Mouse (Mus musculus) retina, embryonic 14.5 days (tissue): ENCODE measurements at regions not wholly inside any gene's neighbourhood (a gene's known extent, or its start where the extent isn't known, plus 50 kb on each side); places are given as distances from the start of the nearest gene placed in this dataset.

Source experiments
- DNase-seq: peaks from one replicate; pipeline ENCODE4 v3.0.0-alpha.2; 2015; ENCODE audit warnings: low spot score

- no peak for DNase-seq
Measured at GRCm38 (mm10) chr2:9592531-9592930, 288.5 kb upstream of the 4930412O13Rik start.

- no peak for DNase-seq
Measured at GRCm38 (mm10) chr2:9593931-9594330, 287.1 kb upstream of the 4930412O13Rik start.

DNA sequence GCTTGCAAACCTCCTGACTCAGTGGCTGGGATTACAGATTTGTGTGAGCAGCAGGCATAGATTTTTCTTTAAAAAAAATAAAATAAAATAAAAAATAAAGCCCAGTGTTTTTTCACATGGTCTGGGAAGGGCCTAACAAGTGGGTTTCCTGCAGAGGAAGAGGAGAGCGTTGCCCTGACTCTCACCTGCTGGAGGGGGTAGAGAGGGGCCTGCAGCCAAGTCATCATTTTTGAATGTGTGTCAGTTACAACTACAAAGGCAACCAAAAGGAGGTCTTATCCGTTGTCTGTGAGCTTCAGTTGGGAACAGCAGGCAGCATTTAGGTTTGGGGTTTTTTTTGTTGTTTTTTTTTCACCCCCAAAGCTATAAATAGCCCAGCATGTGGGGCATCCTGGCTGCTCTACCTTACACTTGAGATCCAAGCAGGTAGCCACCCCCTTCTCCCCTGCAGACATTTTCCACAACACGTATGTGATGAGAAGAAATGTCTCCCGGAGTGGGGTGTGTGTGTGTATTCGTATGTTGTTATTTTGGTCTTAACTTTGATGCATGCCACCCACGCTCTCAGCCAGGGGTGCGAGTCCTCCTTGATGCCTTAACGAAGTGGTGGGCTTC, 285.7 kb upstream of the 4930412O13Rik start:
- DNase-seq = no peak

DNA sequence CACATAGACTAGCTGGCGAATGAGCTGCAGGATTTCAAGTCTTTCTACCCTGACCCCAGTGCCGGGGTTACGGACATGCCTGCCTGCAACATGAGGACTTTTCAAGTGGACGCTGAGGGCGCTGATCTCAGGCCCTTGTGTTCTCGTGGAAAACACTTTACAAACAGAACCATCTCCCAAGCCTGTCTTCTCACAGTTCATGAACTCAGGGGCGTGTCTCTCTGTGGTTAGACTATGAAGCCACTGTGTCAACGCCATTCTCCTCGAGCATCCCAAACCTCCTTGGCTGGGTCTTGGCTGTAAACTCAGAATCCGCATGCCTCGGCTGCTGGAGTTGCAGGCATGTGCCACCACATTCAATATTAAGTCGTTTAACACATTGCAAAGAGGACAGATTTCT, 284.9 kb upstream of the 4930412O13Rik start:
- no peak for DNase-seq

DNA sequence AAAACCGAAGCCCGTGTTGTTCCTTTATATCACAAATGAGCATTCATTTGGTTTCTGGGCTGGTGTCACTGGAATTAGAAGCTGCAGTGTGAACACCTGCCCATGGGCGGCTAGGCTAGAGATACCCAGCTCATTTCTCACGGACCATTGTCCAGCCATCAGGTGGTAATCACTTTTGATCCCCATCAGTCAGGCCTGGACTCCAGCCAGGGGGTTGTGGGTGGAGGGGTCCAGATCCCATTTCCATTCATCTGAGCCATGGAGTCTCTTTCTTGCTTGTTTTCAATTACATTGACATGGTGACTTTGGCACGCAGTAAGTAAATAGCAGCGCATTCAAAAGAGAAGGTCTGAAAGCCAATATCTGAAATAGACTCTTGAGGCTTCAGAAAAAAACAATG, 276.1 kb upstream of the 4930412O13Rik start:
- DNase-seq = peak; percentile 32

DNA sequence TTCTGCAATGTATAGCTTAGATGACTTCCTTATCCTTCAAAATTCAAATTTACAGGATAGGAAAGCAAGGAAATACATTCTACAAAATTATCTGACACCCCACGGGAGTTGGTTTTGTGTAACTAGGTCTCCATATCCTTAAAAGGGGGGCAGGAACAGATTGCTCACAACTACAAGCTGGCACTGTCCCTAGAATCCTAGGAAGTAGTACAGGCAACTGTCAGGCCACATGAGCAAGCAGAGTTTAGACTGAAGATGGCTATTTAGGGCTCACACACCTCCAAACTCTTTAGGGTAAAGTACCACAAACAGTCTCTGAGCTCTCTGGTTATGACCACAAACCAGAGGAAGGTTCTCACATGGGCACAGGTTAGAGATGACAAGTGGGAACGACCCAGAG, 273.5 kb upstream of the 4930412O13Rik start:
- DNase-seq = no peak

DNA sequence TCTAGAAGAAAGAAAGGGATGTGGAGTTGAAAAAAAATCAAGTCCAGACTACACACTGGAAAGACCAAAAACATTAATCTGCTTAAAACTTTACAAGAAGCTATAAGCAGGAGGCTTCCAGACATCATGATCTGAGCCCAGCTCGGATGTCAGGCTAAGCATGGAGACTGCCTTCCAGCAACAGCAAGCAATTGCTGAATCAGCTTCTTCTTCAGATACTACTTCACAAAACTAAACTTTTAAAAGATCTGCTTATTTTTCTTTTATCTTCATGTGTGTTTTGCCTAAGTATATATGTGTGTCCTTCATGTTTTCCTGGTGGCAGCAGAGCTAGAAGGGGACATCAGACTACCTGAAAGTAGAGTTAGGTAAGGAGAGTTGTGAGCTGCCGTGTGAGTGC, 266.6 kb upstream of the 4930412O13Rik start:
- no peak for DNase-seq

DNA sequence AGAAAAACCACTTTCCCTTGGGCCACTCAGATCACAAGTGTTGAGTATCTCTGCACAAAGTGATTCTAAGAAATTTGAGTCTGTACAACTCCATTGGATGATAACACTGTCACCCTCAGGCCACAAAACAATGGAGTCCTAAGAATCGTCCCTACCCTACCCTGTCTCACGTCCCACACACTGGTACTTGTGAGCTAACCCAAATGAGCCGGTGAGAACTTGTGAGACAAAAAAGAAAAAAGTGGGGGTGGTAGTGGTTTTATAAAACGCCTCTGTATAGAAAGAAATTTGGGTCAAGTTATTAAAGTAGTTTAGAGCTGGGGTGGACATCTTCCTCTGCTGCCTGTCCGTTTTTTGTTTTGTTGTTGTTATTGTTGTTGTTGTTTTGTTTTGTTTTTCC, 264.8 kb upstream of the 4930412O13Rik start:
- DNase-seq = no peak

DNA sequence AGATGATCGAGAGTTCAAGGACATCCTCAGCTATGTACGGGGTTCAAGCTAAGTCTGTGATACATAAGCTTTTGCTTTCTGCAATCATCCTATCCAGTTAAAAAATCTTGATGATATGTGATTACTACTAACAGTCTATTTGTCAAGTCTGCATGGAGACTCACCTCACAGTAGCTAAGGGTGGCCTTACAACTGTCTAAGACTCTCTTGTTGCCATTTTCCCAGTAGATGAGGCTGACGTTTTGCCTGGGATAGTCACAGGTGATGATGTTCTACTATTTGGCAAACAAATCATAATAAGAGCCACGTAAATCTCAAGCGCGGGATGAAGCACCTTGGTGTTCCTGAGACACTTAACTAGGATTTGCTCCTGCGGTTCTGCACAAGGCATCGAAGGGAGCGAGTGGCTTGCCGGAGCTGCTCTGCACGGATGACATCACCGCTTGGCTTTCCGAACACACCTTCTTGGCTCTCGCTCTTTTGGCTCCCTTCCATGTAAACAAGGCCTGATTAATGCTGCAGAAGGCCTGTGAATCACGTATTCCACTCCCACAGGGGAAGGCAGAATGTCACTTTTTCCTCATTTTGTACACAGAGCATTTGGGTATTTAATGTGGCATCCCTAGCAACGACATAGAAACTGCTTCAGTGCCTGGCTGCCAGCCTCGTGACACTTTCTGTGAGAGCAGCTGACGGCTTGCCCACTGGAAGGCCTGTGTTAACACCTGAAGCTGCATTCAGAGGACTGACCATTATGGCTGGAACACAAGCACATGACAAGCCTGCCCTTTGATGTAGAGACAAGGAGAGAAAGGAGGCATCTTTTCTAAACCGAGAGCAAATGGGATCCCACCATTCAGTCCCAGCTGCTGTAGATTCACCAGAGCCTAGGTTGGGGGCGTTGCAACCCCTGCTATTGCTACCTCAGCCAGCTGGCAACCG, 260.5 kb upstream of the 4930412O13Rik start:
- DNase-seq = no peak

- no peak for DNase-seq
Measured at GRCm38 (mm10) chr2:9623702-9624101, 257.4 kb upstream of the 4930412O13Rik start.

GRCm38 (mm10) chr2:9628026-9628425, 253.0 kb upstream of the 4930412O13Rik start:
- DNase-seq = no peak

DNA sequence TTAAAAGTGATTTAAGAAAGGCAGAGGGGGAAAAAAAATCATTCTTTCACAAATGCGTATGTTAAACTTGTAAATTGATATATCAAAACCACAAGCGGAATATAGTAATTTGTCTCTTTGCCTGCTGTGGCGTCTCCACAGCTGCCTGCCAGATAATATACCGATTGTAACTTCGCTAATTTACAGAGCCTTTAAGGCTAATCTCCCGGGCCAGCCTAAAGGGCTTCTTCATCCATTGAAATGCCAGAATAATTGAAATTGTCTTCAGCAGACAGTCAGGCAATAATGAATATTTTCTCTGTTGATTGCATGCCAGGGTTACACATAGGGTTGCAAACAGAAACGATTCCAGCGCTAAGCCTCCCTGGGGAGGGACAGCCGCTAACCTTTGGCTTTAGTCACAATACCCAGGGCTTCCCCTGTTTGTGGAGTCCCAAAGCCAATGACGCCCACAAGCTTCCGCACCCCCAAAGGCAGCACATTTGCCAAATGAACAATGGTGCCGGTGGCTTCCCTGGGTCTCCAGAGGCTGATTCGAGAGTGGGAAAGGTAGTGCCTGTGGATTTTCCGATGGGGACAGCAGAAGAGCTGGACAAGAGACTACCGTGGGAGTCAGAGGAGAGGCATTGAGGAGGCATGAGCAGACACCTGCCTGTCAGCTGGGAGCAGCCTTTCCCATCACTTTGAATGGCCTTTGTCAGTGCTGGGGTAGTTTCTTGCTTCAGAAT, 248.2 kb upstream of the 4930412O13Rik start:
- DNase-seq = peak; percentile 35

GRCm38 (mm10) chr2:9639262-9639661, 241.8 kb upstream of the 4930412O13Rik start:
- no peak for DNase-seq

DNA sequence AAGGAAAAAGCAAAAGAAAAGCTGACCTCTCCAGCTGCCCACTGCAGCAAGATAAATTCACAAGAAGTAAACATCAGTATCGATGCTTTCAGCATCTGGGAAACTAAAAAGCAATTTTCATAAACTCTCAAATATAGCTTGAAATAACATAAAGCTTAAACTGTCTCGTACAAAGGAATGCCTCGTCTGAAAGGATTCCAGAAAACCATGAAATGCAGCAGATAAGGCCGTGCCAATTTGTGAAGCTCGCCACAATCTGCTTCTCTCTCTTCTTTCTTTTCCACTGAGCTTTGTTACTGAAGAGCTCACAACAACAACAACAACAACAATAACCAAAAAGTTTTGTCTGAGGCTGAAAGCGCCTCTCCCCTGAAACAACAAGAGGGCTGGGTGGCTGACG, 239.4 kb upstream of the 4930412O13Rik start:
- DNase-seq = no peak

DNA sequence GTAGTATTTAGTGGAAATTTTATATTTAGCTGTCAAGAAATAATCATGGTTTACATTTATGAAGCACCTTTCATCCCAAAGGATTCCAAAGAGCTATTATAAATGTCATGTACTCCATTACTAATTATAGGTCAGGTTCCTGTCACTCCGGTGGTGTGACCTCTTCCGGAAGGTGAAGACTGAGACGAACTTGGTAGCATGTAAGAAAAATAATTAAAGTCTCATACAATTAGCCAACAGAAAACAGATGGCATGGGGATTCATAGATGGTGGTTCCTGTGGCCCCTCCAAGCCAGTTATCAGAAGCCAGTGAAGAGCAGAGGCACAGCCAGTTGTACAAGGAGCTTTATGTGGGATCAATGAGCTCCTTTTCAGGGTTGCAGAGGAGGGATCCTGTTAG, 238.6 kb upstream of the 4930412O13Rik start:
- peak; percentile 71 for DNase-seq

DNA sequence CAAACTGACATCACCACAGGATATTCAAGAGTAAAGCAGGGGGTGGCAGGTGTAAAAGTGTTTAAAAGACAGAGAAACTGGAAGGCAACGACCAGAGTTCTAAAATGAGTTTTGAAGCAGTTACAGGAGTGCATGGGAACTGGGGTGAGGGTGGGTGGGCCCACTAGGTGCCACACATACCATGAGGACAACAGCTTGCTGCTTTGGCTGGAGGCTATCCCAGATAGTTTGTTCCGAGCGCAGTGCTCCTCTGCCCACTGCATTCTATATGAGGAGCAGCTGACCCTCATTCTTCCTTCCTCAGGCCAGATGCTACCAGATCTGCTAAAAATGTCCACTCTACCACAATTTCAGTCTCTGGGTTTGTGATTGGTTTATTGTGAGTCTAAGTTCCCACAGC, 234.6 kb upstream of the 4930412O13Rik start:
- DNase-seq = no peak

DNA sequence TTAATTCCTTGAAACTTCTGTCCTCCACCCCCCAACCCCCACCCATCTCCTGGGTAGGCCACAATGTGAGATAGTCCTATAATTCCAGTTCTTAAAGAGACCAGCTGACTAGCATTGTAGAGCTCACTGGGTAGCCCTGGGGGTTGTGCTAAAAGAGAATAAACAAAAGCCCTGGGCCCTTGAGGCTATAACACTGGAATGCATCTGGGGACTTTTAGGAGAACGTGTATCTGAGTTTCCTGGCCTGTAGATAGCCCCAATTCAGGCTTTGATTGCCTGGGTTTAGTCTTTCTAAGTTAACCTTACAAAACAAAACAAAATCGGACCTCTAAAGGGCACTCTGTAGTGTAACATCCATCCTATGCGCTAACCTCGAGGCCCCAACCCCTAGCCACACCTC, 234.1 kb upstream of the 4930412O13Rik start:
- no peak for DNase-seq

DNA sequence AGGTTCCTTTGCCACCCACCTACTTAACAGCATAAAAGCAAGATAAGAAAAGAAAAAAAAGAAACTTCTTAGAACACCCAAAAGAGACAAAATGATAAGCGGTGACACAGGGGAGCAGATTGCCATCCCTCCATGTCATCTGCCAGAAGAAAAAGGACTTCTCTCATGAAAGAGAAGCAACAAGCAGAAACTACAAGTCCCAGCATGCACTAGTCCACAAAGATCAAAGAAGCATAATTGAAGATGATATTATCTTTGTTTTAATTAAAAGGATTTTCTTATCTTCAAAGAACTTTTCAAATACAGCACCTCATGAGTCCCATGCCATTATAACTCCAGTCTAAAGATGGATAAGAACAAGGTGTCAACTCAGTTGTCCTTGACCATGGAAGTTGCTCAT, 231.0 kb upstream of the 4930412O13Rik start:
- DNase-seq = no peak

- no peak for DNase-seq
Measured at GRCm38 (mm10) chr2:9658880-9659279, 222.2 kb upstream of the 4930412O13Rik start.

DNA sequence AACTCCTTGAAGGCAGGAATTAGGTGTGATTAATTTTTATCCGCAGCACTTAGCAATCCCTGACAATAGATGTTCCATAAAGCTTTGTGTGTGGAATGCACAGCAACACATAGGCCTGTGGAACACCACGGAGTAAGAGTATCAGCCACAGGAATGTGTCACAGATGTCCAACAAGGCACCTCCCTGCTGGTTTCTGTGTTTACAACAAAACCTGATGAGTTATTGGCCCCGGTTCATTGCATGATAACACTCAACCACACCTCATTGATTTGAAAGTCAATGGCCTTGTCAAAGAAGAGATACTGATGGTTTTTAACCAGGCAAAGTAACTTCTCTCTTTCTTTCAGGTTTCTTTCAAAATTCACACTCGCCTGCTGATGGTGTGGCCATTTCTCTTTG, 211.4 kb upstream of the 4930412O13Rik start:
- DNase-seq = no peak

- no peak for DNase-seq
Measured at GRCm38 (mm10) chr2:9681691-9682152, 199.3 kb upstream of the 4930412O13Rik start.

DNA sequence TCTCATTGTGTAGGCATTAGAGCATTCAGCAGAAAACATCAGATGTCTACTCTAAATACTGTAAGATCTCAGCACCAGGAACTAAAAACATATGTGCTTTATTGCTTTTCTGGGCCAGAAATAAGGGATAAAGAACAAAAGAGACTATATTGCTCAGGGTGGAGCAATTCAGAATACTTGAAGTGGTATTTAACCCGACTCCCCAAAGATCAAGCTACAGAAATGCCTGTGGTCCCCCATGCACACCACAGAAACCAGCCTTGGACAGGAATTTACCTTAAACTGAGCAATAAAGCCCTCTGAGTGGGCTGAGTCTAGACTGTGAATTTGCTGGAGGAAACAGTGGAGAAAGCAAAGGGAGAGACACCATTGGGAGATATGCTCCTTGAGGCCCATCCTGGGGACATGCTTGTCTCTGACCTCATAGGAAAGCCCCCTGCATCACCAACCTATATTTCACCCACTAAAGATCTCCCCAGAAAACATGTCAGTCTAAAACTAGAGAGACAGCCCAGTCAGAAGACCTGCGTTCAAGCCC, 197.3 kb upstream of the 4930412O13Rik start:
- no peak for DNase-seq
